Mouse (Mus musculus) Patski (cell line): ENCODE results near the gene Cacna1d. TPM values are rescaled to one million over a fixed set of nuclear protein-coding genes. Genes with fewer than 3 reads are reported as not detected.

Experiments used
- ATAC-seq: fragments of 100-300 bp; one replicate; pipeline ENCODE4 v1.8.0; 2021
- CTCF ChIA-PET: fragments of 350-600 bp; sonication (Branson Sonifier 250); formaldehyde crosslinking; loops from one replicate; lab custom pipeline; 2022; ENCODE audit warnings: inconsistent platforms; lab: Charles Lee
- POLR2A ChIA-PET: fragments of 350-600 bp; sonication (Branson Sonifier 250); formaldehyde crosslinking; loops from one replicate; lab custom pipeline; 2022; ENCODE audit warnings: antibody characterized with exemption, inconsistent platforms; lab: Charles Lee
- DNase-seq: peaks from one replicate; pipeline ENCODE4 v3.0.0-alpha.2; 2011; ENCODE audit warnings: low read depth, low spot score
- H3K27me3 ChIP-seq: fragments of 371-371 bp; one replicate; pipeline ENCODE4 v1.5.1; 2021
- CTCF ChIP-seq: fragments of 100-300 bp; IDR thresholded peaks from one replicate; pipeline ENCODE4 v1.5.1; 2021
- in situ Hi-C: fragments of 300-500 bp; cut with MboI; formaldehyde crosslinking; loops from 3 replicates; pipeline ENCODE4 v1.11.1; 2018; ENCODE audit warnings: low pct_unique_long_range_greater_than_20kb, mixed read lengths
- polyA plus RNA-seq: library from polyadenylated mRNA; unstranded; gene quantifications from one replicate; pipeline ENCODE4 v1.2.3, GENCODE M21; 2021

Cacna1d gene
- polyA plus RNA-seq, 1 experiment from 2014 or later = 0.05 TPM

- ChIA-PET POLR2A (no interaction called here), CTCF (interaction anchor here (1.2 to 2.0 kb wide), 2 partner anchors 11 to 13 kb away, joined by 3 to 6 read pairs; no protein-coding TSS in a partner anchor)
- no peak for ATAC-seq
Observed at GRCm38 (mm10) chr14:30105551-30105950, 385.7 kb downstream of the Cacna1d start.

GRCm38 (mm10) chr14:30103946-30104536 lies 387.2 kb downstream of the Cacna1d start:
- no peaks in the 10 kb centered on the region for H3K27me3 ChIP-seq
- in situ Hi-C loops = no loop called here
- ChIA-PET POLR2A (no interaction called here), CTCF (interaction anchor here (1.1 kb wide), 1 partner anchor 32 kb away, joined by 3 read pairs; no protein-coding TSS in a partner anchor)
- ATAC-seq (no peak), DNase-seq (no peak)
- TF ChIP-seq CTCF = no peak

More at GRCm38 (mm10) chr14:30105551-30105950, 385.7 kb downstream of the Cacna1d start:
- DNase-seq = no peak
- in situ Hi-C loops = no loop called here
- no peaks in the 10 kb centered on the region for H3K27me3 ChIP-seq
- TF ChIP-seq CTCF = no peak

DNA sequence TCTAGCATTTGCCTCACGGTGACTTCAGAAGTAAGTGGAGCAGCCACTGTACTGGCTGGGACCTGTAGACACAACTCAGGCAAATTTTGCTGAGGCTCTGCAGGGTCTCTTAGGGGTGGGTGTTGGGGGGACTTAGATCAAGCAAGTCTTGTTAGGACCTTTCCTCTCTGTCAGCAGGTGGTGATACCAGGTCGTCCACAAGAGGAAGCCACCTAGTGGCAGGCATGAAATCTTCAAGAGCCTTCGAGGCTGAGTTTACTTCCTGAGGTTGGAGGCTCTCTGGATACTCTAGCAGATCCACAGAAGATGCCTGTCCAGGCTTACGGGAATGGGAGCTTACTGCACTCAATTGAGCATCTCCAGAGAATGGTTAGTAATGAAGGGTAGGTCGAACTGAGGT lies 394.0 kb downstream of the Cacna1d start:
- CTCF ChIA-PET = no interaction called here
- POLR2A ChIA-PET = no interaction called here
- ATAC-seq (no peak), DNase-seq (no peak)
- TF ChIP-seq CTCF = no peak
- H3K27me3 ChIP-seq = no peaks in the 10 kb centered on the region
- in situ Hi-C loops = no loop called here

DNA sequence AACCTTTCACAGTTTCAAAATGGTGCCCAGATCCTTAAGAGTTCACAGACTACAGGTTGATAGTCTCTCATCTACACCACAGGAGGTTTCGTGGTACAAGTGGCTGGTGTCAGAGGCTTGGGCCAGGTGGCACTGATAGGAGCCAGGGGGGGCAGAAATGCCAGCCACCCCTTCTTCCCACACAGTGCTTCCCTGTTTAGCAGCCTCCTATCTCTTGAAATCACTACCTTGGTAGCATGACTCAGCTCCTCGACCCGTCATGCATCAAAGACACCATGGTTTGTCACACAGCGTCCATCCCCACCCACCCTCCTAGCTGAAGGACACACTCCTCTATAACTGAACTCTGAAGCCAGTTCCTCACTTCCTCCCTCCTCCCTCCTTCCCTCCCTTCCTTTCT lies 398.8 kb downstream of the Cacna1d start:
- no peaks in the 10 kb centered on the region for H3K27me3 ChIP-seq
- POLR2A ChIA-PET = no interaction called here
- in situ Hi-C loops = no loop called here
- CTCF ChIA-PET = interaction anchor here (0.9 kb wide), 1 partner anchor 13 kb away, joined by 3 read pairs; no protein-coding TSS in a partner anchor
- ATAC-seq (no peak), DNase-seq (no peak)
- no peak for TF ChIP-seq CTCF

- no peaks in the 10 kb centered on the region for H3K27me3 ChIP-seq
- in situ Hi-C loops = no loop called here
- ChIA-PET POLR2A (no interaction called here), CTCF (interaction anchor here (0.9 kb wide), 1 partner anchor 13 kb away, joined by 3 read pairs; no protein-coding TSS in a partner anchor)
- DNase-seq (no peak), ATAC-seq (no peak)
- no peak for TF ChIP-seq CTCF
Observed at GRCm38 (mm10) chr14:30092021-30092420, 399.2 kb downstream of the Cacna1d start.

DNA sequence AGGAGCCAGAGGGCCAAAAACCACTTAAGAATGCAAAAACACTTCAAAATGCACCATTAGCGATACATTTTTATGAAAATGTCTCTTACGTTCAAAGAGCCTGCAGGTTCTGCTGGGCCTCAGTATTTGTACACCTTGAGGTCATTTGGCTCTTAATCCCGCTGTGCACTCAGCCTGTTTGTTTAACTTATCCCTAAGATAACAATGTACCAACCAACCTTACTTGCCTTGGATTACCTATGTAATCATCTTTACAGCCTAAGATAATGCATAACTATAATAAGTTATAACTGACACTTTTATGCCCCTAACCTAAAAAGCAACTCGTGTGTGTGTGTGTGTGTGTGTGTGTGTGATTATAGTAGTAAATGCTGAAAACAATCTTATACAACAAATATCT lies 411.5 kb downstream of the Cacna1d start:
- DNase-seq (no peak), ATAC-seq (no peak)
- TF ChIP-seq CTCF = no peak
- POLR2A ChIA-PET = no interaction called here
- CTCF ChIA-PET = no interaction called here
- in situ Hi-C loops = no loop called here
- no peaks in the 10 kb centered on the region for H3K27me3 ChIP-seq

DNA sequence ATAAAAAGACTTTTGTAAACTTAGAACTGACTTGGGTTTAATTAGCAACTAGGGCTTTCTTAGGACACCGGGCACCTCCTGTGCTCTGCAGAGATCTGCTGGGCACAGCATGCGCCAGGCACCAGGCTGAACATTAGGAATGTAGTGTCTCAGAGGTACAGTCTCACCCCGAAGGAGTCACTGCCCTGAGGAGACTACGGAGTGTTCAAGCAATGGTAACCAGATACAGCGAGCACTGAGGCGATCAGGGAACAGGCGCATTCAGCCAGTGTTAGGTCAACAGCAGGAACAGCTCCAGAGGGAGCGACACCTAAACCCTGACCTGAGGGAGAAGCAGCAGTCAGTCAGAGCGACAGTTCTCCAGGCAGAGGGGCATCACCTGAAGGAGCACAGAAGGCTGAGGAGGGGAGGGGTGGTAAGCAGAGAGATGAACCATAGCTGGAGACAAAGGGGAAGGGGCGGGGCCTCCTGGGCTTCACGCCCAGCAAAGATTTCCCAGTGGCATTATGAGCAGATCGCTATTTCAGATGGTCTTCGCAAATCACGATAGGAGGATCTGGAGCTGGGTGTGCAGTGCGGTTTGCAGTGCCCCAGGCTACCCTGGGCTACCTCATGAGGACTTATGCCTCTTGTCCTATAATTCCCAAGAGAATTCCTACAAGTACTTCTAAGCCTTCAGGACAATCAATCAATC lies 413.0 kb downstream of the Cacna1d start:
- in situ Hi-C loops = no loop called here
- TF ChIP-seq CTCF = no peak
- POLR2A ChIA-PET = no interaction called here
- no peaks in the 10 kb centered on the region for H3K27me3 ChIP-seq
- DNase-seq (peak; percentile 22), ATAC-seq (peak; percentile 63)
- CTCF ChIA-PET = no interaction called here

GRCm38 (mm10) chr14:30075268-30075887 lies 415.9 kb downstream of the Cacna1d start:
- POLR2A ChIA-PET = no interaction called here
- no peak for DNase-seq
- TF ChIP-seq CTCF = no peak
- in situ Hi-C loops = no loop called here
- no peak for ATAC-seq
- no peaks in the 10 kb centered on the region for H3K27me3 ChIP-seq
- CTCF ChIA-PET = no interaction called here

- no peak for TF ChIP-seq CTCF
- no peaks in the 10 kb centered on the region for H3K27me3 ChIP-seq
- in situ Hi-C loops = no loop called here
- POLR2A ChIA-PET = no interaction called here
- no peak for DNase-seq
- no peak for ATAC-seq
- CTCF ChIA-PET = no interaction called here
Observed at GRCm38 (mm10) chr14:30068566-30068965, 422.7 kb downstream of the Cacna1d start.

DNA sequence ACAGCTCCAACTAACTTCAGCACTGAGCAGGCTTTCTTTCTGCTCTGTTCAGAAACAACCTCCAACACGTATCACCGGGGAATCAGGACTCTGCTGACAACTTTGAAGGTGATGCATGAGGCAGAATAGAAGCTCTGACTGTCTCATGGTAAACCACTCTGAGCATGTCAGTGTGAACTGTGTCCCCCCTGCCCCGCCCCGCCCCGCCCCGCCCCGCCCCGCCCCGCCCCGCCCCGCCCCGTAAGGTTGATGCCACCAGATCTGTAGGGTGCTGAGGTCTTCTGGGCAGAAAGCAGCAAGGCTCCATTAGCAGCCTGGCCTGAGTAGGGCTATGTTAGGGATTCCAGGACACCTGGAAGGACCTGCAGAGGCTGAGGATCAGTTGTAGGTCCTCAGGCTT lies 424.5 kb downstream of the Cacna1d start:
- DNase-seq (no peak), ATAC-seq (no peak)
- TF ChIP-seq CTCF = no peak
- in situ Hi-C loops = no loop called here
- POLR2A ChIA-PET = no interaction called here
- CTCF ChIA-PET = no interaction called here
- no peaks in the 10 kb centered on the region for H3K27me3 ChIP-seq

GRCm38 (mm10) chr14:30064864-30065263 lies 426.4 kb downstream of the Cacna1d start:
- no peak for ATAC-seq
- in situ Hi-C loops = no loop called here

More at GRCm38 (mm10) chr14:30064864-30065263, 426.4 kb downstream of the Cacna1d start:
- H3K27me3 ChIP-seq = no peaks in the 10 kb centered on the region
- no peak for DNase-seq
- ChIA-PET POLR2A (no interaction called here), CTCF (no interaction called here)
- TF ChIP-seq CTCF = no peak
